Mouse (Mus musculus) kidney, postnatal 0 days (tissue): ENCODE data around the gene Dnajc8. TPM values are rescaled to one million over a fixed set of nuclear protein-coding genes. Genes with fewer than 3 reads are reported as not detected.
"Not testable (repeated sequence)": the region's sequence is repeated elsewhere in the genome, so short reads cannot be mapped to it uniquely, and the experiment has no call there.

Experiments
- ATAC-seq: fragments of 200-750 bp; cut with Nextera tagmentation; replicated peaks from 2 replicates; pipeline ENCODE4 v1.8.0; 2017; ENCODE audit warnings: low read depth, moderate number of reproducible peaks, moderate TSS enrichment, moderate library complexity; ENCODE audit not compliant: low FRiP score
- DNase-seq: peaks from one replicate; pipeline ENCODE4 v3.0.0-alpha.2; 2016; ENCODE audit warnings: low spot score
- H3K27ac ChIP-seq: fragments of 300-500 bp; sonication (generic); 2 replicates; pipeline ENCODE4 v1.5.1; 2014; ENCODE audit warnings: mild to moderate bottlenecking
- H3K27me3 ChIP-seq: fragments of 300-500 bp; sonication (generic); 2 replicates; pipeline ENCODE4 v1.6.1; 2014; ENCODE audit warnings: low read length, mixed read lengths; ENCODE audit not compliant: insufficient read depth
- H3K36me3 ChIP-seq: fragments of 300-500 bp; sonication (generic); 2 replicates; pipeline ENCODE4 v1.6.1; 2014; ENCODE audit warnings: low read length, mixed read lengths; ENCODE audit not compliant: insufficient read depth
- H3K4me1 ChIP-seq: fragments of 300-500 bp; sonication (generic); replicated peaks from 2 replicates; pipeline ENCODE4 v1.6.1; 2014; ENCODE audit warnings: antibody characterized with exemption, low read length, mixed read lengths; ENCODE audit not compliant: insufficient read depth
- H3K4me2 ChIP-seq: fragments of 300-500 bp; sonication (generic); 2 replicates; pipeline ENCODE4 v1.6.1; 2014; ENCODE audit warnings: mild to moderate bottlenecking, low read length, moderate library complexity, mixed read lengths
- H3K4me3 ChIP-seq: fragments of 300-500 bp; sonication (generic); replicated peaks from 2 replicates; pipeline ENCODE4 v1.5.1; 2014; ENCODE audit warnings: low read depth, low read length
- H3K9ac ChIP-seq: fragments of 300-500 bp; sonication (generic); 2 replicates; pipeline ENCODE4 v1.6.1; 2014; ENCODE audit warnings: low read depth, low read length
- H3K9me3 ChIP-seq: fragments of 300-500 bp; sonication (generic); replicated peaks from 2 replicates; pipeline ENCODE4 v1.6.1; 2016; ENCODE audit warnings: low read length, inconsistent platforms, mixed read lengths
- CTCF ChIP-seq: IDR thresholded peaks from 2 replicates; pipeline ENCODE4 v1.5.1; 2016; ENCODE audit warnings: antibody characterized with exemption, low read depth, mild to moderate bottlenecking, moderate library complexity
- WGBS: fragments of 180-500 bp; shearing (Covaris S2); extraction: QIAGEN DNeasy Blood & Tissue Kit; methylation state at CpG from one replicate; pipeline ENCODE4 v1.1.7; 2014; 5-methylcytosine and 5-hydroxymethylcytosine counted together
- polyA plus RNA-seq: library from polyadenylated mRNA; unstranded; fragments of >200 nt; fragmentation: Nextera tagmentation; extraction: Ambion mirVana; gene quantifications from 2 replicates; pipeline ENCODE4 v1.2.1, GENCODE M21; 2015

Dnajc8 gene
- polyA plus RNA-seq, 1 experiment from 2014 or later: 170 TPM

DNA sequence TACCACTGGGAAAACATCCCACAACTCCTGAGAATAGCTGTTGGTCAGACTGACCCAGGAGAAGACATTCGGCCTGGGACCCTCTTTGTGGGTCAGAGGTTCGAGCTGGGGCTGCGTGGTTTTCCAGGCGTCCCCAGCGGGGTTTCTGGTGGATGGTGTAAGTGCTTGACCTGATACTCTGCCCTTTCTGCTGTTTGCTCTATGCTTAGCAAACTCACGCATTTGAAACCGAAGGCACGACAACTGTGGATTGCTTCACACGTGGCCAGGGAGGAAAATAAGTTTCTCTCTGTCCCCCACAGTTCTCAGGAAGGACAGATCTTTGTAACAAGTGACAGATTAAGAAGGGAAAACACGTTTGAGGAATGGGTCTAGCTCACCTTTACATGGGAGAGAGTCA is 55.3 kb downstream of the Dnajc8 start:
- DNase-seq (no peak), ATAC-seq (no peak)
- TF ChIP-seq CTCF: no peak
- Histone ChIP-seq H3K4me1 (no peaks in the 10 kb centered on the region), H3K9me3 (no peaks in the 10 kb centered on the region), H3K4me2 (no peak overlapping the region), H3K36me3 (no peaks in the 10 kb centered on the region), H3K9ac (no peak overlapping the region), H3K27me3 (no peaks in the 10 kb centered on the region), H3K27ac (no peak overlapping the region), H3K4me3 (no peak overlapping the region)
- WGBS: 80% methylated on average over 10 of the region's 10 CpGs

DNA sequence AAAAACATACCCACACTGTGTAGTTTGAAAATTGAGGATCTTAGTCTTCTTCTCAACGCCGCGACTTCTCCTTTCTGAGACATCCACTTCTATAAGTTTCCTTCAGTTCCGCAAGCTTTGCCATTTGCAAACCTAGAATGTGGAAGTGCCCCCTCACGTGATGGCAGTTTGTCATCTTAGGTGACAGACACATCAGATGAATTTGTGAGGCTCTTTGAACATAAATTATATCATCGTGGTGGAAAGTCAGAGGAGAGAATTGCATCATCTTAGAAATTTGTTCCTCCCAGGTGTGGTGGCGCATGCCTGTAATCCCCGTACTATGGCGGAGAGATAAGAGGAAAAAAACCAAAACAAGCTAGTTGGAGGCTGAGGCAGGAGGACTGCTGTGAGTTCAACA is 57.6 kb downstream of the Dnajc8 start:
- Histone ChIP-seq H3K4me2 (no peak overlapping the region), H3K4me3 (no peak overlapping the region), H3K4me1 (no peaks in the 10 kb centered on the region), H3K9ac (no peak overlapping the region), H3K27me3 (no peaks in the 10 kb centered on the region), H3K27ac (no peak overlapping the region), H3K9me3 (no peaks in the 10 kb centered on the region), H3K36me3 (no peaks in the 10 kb centered on the region)
- WGBS: 92% methylated on average over 9 of the region's 9 CpGs
- DNase-seq: no peak
- no peak for ATAC-seq
- TF ChIP-seq CTCF: no peak

DNA sequence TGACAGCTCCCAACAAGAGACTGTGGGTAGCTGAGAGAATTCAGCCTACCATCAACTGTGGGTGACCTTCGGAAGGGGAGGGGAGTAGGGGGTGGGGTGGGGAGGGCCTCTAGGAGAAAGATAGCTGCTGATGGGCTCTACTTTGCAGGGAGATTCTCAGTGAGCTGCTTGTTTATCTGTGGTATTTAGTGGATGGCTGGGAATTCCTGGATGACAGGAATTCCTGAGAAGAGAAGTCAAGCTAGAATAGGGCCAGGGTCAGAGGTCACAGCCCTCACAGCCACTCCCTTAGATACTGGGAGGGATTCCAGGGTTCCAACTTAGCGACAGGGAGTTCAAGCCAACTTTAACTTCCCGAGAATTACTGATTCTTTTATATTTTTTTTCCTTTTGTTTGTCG is 58.8 kb downstream of the Dnajc8 start:
- H3K4me3 ChIP-seq: no peak overlapping the region
- H3K27ac ChIP-seq: no peak overlapping the region
- H3K36me3 ChIP-seq: no peaks in the 10 kb centered on the region
- H3K27me3 ChIP-seq: no peaks in the 10 kb centered on the region
- H3K9ac ChIP-seq: no peak overlapping the region
- ATAC-seq: no peak
- no peak overlapping the region for H3K4me2 ChIP-seq
- no peaks in the 10 kb centered on the region for H3K9me3 ChIP-seq
- 43% methylated on average over 4 of the region's 4 CpGs for WGBS
- no peak for TF ChIP-seq CTCF
- DNase-seq: peak; percentile 58
- no peaks in the 10 kb centered on the region for H3K4me1 ChIP-seq

DNA sequence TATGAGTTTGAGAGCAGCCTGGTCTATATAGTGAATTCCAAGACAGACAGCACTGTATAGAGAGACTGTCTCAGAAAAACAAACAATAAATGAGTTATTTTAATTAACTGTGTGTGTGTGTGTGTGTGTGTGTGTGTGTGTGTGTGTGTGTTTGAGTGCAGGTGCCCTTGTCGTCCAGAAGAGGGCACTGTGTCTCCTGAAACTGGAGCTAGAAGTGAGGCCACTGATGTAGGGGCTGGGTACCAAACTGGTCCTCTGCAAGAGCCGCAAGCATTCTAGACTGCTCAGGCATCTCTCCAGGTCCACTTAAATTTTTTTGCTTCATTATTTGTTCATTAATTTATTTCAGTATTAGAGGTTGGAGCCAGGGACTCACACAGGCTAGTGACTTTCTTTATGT is 63.5 kb downstream of the Dnajc8 start:
- Histone ChIP-seq H3K27ac (no peak overlapping the region), H3K4me3 (no peak overlapping the region), H3K27me3 (no peaks in the 10 kb centered on the region), H3K4me2 (no peak overlapping the region), H3K4me1 (no peaks in the 10 kb centered on the region), H3K9ac (no peak overlapping the region), H3K9me3 (no peaks in the 10 kb centered on the region), H3K36me3 (no peaks in the 10 kb centered on the region)
- 80% methylated on average over 2 of the region's 2 CpGs for WGBS
- no peak for DNase-seq
- no peak for TF ChIP-seq CTCF
- ATAC-seq: no peak

DNA sequence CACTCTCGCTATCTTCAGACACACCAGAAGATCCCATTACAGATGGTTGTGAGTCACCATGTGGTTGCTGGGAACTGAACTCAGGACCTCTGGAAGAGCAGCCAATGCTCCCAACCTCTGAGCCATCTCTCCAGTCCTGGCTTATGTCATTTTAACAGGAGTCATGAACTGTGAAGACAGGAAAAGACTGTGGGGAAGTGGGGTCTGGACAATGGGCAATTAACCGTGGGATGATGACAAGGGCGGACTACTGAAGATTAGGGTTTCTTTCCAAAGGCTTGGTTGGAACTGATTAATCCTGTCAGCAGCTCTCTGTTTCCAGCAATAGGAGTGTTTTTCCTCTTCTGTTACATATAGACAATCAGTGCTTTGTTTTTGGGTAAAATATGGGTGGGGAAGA is 64.4 kb downstream of the Dnajc8 start:
- no peak for DNase-seq
- Histone ChIP-seq H3K9me3 (no peaks in the 10 kb centered on the region), H3K4me1 (no peaks in the 10 kb centered on the region), H3K9ac (no peak overlapping the region), H3K4me3 (no peak overlapping the region), H3K4me2 (no peak overlapping the region), H3K27ac (no peak overlapping the region), H3K36me3 (no peaks in the 10 kb centered on the region), H3K27me3 (no peaks in the 10 kb centered on the region)
- WGBS: 65% methylated on average over 3 of the region's 3 CpGs
- ATAC-seq: no peak
- no peak for TF ChIP-seq CTCF

DNA sequence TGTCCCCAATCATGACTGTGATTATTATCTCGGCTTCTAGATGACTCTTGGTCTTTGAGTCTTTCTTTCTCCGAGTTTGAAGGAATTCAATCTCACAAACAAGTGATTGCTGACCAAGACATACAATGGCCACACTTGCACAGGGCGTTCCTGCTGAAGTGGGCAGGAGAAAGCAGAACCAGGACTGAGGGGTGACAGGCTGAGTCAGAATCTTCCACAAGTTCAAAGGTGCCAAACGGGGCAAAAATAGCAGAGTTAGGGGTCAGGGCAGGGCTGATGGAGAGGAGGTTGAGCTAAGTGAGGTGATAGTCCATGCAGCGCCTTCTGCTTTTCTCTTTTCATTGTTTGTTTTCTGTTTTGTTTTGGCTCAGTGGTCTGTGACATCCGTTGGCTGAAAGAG is 65.1 kb downstream of the Dnajc8 start:
- ATAC-seq (no peak), DNase-seq (no peak)
- no peak overlapping the region for H3K9ac ChIP-seq
- no peak overlapping the region for H3K27ac ChIP-seq
- H3K4me2 ChIP-seq: no peak overlapping the region
- no peaks in the 10 kb centered on the region for H3K36me3 ChIP-seq
- no peaks in the 10 kb centered on the region for H3K9me3 ChIP-seq
- H3K4me1 ChIP-seq: no peaks in the 10 kb centered on the region
- TF ChIP-seq CTCF: no peak
- no peak overlapping the region for H3K4me3 ChIP-seq
- WGBS: 83% methylated on average over 6 of the region's 6 CpGs
- no peaks in the 10 kb centered on the region for H3K27me3 ChIP-seq

DNA sequence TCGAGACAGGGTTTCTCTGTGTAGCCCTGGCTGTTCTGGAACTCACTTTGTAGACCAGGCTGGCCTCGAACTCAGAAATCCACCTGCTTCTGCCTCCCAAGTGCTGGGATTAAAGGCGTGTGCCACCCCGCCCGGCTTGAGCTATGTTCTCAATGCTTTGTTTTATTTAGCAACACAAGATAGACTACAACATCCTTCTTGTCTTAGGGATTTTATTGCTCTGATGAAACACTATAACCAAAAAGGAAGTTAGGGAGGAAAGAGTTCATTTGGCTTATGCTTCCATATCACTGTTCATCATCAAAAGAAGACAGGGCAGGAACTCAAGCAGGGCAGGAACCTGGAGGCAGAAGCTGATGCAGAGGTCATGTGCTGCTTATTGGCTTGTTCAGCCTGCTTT is 65.9 kb downstream of the Dnajc8 start:
- ATAC-seq, H3K4me3 ChIP-seq, H3K9ac ChIP-seq, DNase-seq, H3K9me3 ChIP-seq, H3K4me2 ChIP-seq, H3K27me3 ChIP-seq, H3K27ac ChIP-seq, H3K4me1 ChIP-seq, H3K36me3 ChIP-seq: not testable (repeated sequence)
- 88% methylated on average over 4 of the region's 5 CpGs for WGBS

Other genes starting within 250 kb of the Dnajc8 start
- gene Rab42, start 232.2 kb upstream of the Dnajc8 start, polyA plus RNA-seq: 2.4 and 3.0 TPM in 2 replicates
- 70.3 and 72.8 TPM in 2 replicates for gene Trnau1ap, start 206.0 kb upstream of the Dnajc8 start, polyA plus RNA-seq
- gene Rcc1, start 181.9 kb upstream of the Dnajc8 start, polyA plus RNA-seq: 40.0 and 45.9 TPM in 2 replicates
- gene Phactr4, start 113.1 kb upstream of the Dnajc8 start, polyA plus RNA-seq: 24.3 and 25.2 TPM in 2 replicates
- gene Med18, start 71.6 kb upstream of the Dnajc8 start, polyA plus RNA-seq: 20.9 and 22.1 TPM in 2 replicates
- 18.1 and 20.1 TPM in 2 replicates for gene Sesn2, start 25.0 kb upstream of the Dnajc8 start, polyA plus RNA-seq
- 1,652 and 1,801 TPM in 2 replicates for gene Atpif1, start 1.9 kb upstream of the Dnajc8 start, polyA plus RNA-seq
- 0.64 and 0.75 TPM in 2 replicates for gene Ptafr, start 28.5 kb downstream of the Dnajc8 start, polyA plus RNA-seq
- gene Eya3, start 103.4 kb downstream of the Dnajc8 start, polyA plus RNA-seq: 12.8 and 15.2 TPM in 2 replicates
- 4.2 and 4.4 TPM in 2 replicates for gene Xkr8, start 197.0 kb downstream of the Dnajc8 start, polyA plus RNA-seq
- 9.0 and 9.5 TPM in 2 replicates for gene Smpdl3b, start 221.7 kb downstream of the Dnajc8 start, polyA plus RNA-seq
- 60.0 and 65.7 TPM in 2 replicates for gene Rpa2, start 232.8 kb downstream of the Dnajc8 start, polyA plus RNA-seq